Mouse (Mus musculus) thymus, postnatal 0 days (tissue): Measurements from ENCODE around the gene Ppp1ca. TPM values are rescaled to one million over a fixed set of nuclear protein-coding genes. Genes with fewer than 3 reads are reported as not detected.

Source experiments
- DNase-seq: peaks from one replicate; pipeline ENCODE4 v3.0.0-alpha.2; 2015; ENCODE audit warnings: low spot score
- polyA plus RNA-seq: library from polyadenylated mRNA; unstranded; fragments of >200 nt; fragmentation: Nextera tagmentation; extraction: Ambion mirVana; gene quantifications from 2 replicates; pipeline ENCODE4 v1.2.1, GENCODE M21; 2015

Ppp1ca gene
- polyA plus RNA-seq, 1 experiment from 2014 or later, result 995 TPM

DNA sequence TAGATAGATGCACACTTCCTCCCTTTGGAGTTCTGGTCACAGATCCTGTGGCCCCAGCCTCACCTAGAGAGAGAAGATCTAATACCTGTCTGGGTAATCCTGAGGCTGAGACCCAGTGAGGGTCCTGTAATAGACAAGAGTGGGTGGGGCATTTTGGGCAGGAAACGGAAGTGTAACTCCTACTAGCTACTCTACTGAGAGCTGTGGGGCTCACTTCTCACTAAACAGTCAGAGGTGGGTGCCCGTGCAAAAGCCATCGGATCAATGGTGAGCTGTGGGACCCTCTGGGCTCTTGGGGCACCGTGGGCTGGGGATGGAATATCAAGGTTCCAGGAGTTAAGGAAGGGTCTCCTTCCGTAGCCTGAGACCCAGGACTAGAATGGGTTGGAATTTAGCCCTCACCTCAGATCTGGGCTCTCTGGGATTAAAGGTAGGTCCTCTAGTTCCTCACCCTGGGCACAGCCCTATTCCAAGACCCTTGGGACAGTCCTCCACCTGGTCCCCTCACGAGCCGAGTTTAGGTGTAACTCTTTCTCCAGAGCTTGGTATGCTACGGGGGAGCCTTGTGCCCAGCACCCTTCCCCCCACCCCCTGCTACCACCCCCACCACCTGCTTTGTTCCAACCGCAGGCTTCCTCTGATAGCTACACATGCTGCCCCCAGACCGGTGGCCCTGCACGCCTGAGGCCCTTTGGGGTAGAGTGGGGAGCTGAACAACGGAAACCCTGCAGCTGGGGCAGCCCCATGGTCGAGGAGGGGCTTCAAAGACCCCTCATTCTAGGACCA, 37.2 kb upstream of the Ppp1ca start:
- DNase-seq, result peak; percentile 86

DNA sequence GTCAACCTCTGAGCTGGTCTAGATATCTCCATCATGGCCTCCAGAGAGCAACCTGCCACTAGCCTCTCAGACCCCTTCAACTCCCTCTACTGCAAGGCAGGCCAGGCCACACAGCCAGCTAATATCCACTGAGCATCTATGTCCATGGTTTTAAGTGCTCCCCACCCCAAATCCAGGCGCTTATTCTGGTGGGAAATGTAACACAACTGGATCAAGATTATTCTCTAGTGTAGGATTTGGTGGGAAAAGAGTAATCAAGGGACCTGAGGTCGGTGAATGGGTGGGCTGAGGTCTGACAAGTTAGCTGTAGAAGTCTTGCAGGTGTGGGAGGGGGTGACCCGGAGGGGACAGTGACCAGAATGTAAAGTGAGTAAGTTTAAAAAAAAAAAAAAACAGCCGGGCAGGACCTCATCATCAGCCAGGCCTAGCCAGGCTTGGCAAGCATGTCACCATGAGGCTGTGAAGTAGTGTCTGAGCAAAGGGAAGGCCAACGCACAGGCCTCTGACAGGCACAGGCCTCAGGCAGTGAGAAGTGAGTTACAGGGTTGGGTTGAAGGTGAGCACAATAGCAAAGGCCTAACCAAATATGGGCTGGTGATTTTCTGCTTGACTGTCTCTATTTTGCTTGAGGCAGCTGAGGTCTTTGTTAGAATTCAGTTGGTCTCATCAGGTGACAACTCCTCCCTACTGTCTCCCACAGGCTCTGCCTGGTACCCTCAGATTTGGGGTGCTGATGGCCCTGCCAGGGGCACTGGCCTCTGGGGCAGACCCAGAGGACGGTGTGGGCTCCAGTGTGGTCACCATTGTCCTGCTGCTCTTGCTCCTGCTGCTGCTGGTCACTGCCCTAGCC, 36.4 kb upstream of the Ppp1ca start:
- DNase-seq, result peak; percentile 22

DNA sequence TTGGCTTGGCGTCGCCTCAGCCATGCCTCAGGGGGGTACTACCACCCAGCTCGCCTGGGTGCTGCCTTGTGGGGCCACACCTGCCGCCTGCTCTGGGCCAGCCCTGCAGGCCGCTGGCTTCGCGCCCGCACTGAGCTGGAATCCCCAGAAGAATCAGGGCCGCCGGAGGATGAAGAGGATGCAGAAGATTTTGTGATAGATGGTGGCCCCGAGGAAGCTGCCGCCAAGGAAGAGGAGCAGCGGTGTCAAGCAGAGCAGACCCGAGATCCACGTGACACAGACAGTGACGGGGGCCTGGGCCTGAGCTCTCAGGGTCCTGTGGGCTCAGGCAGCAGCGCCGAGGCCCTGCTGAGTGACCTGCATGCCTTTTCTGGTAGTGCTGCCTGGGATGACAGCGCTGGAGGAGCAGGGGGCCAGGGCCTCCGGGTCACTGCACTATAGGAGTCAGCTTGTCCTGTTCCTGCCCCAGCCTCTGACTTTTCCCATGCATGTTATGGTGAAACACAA, 35.7 kb upstream of the Ppp1ca start:
- no peak for DNase-seq

DNA sequence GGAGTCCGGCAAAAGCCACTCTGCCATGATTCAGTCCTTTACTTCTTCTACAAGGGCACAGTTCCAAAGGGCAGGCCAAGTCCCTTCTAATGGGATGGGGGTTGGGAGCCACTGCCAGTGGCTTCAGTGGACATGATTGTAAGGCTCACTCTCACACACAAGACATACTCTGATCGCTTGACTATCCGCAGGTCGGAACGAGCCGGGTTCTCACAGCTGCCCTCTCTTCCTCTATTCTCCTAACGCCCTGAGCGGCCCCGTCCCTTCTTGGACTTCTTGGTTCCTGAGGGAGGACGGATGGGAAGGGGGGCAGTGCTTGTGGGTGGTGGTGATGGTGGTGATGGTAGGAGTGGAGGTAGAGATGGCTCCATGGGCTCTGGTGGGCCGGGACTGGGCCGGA, 35.1 kb upstream of the Ppp1ca start:
- no peak for DNase-seq

DNA sequence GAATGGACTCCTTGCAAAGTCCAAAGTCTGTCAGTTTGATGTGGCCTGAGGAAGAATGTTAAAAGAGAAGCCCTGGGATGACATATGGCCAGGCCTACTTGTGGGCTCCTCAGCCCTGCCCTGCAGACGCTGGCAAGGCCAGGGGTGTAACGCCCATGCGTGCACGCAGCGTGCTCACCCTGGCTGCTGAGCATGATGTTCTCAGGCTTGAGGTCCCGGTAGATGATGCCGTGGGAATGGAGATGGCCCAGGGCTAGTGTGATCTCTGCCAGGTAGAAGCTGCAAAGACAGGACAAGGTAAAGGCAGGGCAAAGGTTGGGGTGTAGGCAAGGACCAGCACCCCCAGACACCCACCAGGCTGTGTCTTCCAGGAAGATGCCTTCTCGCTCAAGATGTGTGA, 32.8 kb upstream of the Ppp1ca start:
- no peak for DNase-seq

DNA sequence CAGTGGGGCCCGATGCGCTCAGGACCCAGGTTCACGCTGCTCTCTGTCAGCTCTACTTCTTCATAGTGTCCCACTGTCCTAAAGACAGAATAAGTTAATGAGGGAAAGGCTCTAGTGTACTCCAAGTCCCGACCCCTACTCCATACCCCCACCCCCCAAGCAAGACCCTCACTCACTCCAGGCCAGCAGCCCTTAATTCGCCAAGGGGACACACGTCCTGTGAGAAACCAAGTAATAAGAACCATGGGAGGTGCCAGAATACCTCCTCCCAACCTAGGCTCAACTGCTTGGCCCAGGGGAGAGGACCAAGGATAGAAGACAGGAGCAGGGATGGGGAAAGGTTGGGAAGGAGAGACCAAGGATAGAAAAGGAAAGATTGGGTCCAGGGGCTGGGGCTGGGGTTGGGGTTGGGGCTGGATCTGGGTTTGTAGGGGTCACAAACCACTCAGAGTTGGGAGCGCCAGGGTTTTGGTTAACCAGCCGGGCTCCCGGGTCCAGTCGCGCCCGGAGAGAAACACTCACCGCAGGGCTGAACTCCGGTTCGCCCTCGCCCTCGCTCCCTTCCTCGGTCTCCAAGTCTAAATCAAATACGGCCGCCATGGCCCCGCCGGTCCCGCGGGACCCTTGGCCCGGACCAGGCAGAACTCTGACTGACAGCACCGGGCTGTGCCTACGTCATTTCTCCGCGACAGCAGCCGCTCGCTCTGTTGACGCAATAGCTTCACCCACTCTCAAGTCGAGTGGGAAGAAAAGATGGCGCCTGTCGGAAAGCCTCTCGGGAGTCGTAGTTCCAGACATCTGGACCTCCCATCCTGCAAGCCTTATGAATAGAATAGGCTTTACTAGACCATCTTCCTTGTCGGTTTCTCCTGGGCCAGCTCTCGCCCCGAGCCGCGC, 29.0 kb upstream of the Ppp1ca start, which contains the start of gene Rps6kb2:
Gene Rps6kb2 (minus strand): TSS at position 709 of the 897 bp plus-strand sequence.
- peak; percentile 95 for DNase-seq

DNA sequence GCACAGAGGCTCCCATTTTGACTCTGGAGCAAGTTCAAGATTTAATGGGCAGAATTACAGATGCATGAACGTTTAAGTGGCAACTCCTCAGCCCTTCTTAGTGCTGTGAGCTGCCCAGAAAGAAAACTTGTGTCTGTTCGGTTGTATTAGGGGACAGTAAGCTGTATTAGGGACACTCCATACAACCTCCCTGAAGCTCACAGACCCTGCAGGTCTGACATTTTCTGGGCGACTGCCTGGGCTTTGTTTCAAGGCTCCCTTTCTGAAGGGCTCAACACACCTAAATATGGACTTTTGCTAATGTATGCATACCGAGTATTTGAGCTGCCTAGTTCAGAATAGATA, 28.4 kb upstream of the Ppp1ca start:
- DNase-seq, result no peak

DNA sequence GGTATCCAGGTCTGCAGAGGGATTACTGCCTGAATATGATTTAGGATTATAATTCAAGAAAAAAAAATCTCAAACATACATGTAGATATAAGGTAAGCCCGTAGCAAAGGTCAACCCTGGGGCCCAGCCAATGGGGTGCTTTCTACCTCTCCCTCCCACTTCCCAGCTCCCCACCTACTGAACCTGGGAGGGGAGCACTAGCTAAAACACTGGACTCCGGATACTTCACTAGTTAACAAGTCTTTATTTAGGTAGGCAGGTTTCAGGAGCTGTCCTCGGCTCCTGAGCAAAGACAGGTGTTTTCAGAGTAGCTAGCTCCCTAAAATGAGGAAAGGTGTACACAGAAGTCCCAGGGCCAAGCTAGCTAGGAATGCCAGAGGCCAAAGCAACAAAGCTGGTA, 27.8 kb upstream of the Ppp1ca start:
- no peak for DNase-seq

DNA sequence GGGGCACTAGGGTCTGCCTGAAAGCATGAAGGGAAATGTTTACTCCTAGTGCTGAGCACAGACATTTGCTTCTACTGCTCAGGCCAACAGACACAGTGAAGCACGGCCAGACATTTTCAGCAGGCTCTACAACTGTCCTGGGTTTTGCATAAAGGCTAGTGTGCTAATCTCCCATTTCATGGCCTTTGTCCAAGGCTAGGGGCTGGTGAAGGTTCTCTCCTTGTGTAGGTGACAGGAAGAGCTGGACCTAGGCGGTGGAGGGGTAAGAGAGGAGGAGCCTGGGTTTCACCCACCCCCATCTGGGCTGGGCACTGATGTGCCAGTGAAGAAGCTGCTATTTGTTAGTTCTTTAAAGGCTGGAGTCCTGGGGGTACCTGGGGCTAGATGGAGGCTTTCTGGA, 27.1 kb upstream of the Ppp1ca start:
- no peak for DNase-seq

DNA sequence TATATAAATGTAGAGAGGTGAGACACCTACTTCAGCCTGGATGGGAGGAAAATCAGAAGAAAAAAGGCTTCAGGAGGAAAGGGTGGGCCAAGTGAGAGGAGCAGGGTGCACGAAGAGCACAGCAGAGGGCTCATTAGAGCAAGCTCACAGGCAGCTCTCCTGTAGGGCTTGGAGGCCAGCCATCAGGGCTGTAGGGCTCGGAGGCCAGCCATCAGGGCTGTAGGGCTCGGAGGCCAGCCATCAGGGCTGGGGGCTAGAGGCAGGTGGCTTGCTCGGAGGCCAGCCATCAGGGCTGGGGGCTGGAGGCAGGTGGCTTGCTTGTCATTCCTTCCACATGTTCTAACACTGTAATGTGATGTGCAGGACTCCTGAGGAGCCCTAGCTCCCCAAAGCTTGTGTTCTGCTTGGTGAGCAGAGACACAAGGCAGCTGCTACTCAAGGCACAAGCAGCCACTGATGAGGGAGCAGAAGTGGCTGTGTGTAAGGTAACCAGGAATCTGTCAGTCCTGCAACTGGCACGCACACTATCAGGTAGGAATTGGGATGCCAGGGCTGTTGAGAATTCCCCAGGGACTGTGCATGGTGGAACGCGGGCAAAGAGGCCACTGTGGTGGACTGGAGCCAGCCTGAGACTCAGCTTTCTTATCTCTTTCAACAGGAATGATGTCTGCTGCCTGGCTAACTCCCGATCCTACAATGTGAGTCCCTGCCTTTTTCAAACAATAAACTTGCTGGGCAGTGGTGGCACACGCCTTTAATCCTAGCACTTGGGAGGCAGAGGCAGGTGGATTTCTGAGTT, 25.0 kb upstream of the Ppp1ca start:
- DNase-seq, result no peak

DNA sequence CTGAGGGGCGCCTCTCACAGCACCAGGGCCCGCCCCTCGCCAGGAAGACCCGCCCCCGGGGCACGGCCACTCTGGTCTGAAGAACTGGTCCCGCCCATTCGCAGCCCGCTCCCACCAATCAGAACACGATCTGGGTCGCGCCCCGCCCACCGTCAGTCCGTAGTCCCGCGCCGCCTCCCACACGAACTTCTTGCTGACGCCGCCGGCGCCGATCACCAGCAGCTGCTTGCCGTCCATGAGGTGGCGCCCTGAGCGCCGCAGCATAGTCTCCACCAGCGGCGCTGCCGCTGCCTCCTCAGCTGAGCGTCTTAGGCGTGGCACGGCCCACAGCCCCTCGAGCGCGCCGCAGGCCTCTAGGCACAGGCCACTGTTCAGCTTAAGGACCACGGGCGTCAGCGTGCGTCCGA, 22.5 kb upstream of the Ppp1ca start:
- DNase-seq, result peak; percentile 99

DNA sequence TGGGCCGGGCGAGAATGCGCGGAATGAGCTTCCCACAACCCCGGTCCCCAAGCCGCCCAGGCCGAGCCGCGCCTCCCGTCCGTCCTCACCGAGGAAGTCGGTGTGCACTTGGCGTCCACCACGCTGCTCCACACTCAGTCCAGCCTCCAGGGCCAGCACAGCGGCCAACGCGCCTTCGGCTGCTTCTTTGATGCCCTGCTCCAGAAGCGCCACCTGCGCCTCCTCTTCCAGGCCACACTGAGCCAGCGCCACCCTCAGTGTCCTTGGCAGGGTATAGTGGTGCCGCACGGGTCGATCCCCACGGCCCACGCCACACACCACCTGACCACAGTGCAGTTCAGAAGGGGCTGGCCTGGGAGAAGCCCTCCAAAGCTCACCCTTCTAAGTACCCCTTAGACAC, 22.1 kb upstream of the Ppp1ca start:
- no peak for DNase-seq

DNA sequence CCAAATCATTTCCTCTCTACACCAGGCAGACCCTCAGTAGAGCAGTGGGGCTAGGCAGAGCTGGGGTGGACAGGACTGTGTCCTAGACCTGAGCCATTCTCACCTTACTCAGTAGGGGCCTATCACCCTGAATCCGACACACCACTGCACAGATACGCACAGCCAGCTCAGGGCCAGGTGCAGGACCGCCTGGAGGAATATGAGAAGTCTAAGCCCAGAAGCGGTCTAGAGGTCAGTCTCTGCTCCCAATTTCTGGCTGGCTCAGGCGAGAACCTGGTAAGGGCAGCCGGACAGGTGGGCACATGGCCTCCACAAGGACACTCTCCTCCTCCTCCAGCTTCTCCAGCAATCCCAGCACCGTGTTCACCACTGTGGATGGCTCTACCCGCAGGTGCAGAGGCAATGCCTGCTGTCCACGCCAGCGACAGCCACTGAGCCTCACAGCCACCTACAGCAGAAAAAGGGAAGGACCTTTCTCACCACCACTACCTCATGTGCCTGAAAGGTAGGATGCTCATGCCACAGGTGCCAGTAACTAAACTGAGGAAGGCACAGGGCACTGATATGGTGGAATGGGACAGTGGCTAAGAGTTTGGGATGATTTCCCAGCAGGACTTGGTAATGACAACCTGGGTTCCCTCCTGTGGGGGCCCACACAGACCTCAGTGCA, 21.0 kb upstream of the Ppp1ca start:
- DNase-seq, result no peak

DNA sequence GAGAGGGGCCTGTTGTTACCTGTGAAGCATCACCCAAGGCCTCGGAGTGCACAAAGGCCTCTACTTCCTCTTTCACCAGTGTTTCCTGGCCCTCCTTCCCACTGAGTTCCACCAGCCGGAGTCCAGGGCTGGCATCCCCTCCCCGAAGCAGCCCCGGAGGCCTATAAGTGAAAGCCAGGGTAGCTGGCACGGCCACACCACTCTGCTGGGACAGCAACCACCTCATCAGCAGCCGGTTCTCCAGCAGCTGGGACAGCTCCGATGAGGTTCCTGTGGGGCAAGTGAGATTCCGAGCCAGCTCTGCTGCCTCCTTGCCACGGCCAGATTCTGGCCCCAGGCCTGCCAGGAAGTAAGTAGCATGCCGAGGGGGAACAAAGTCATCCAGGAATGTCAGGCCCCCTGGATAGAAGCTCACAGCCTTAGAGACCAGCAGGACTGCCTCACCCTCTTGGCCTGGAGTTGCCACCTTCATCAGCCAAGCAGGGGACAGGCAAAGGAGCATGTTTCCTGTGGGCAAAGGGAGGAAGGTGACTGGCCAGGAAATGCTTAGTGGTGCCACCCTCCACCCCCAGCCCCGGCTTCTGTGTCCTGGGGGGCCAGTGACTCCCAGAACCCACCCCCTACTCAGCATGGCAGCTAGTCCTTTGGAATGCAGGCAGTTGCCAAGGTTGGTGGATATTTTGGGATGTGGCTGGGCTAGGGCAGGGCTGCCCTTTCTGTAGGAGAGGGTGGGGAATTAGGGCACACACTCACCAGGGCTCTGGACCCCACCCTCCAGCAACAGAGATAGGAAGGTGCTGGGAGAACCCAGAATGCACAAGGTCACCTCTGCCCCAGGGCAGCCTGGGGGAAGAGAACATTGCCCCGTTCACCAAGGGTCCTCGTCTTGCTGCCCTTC, 20.2 kb upstream of the Ppp1ca start:
- DNase-seq, result no peak

DNA sequence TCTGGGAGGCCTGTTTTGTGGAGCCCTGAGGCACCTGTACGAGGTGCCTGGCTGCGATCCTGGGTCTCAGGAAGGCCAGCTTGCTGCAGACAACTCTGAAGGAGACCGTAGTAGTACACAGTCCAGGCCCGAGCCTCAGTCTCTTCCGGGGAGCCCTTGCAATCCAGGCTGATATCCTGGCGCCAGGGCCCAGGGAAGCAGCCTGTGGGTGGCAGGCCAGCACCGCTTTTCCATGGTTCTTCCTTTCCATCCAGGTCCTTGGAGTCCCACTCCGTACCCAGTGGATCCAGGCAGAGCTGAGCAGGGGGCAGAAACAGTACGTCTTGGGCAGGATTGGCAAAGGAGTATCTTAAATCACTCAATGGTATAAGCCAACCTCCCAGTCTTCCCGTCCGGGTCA, 18.9 kb upstream of the Ppp1ca start:
- DNase-seq, result no peak

DNA sequence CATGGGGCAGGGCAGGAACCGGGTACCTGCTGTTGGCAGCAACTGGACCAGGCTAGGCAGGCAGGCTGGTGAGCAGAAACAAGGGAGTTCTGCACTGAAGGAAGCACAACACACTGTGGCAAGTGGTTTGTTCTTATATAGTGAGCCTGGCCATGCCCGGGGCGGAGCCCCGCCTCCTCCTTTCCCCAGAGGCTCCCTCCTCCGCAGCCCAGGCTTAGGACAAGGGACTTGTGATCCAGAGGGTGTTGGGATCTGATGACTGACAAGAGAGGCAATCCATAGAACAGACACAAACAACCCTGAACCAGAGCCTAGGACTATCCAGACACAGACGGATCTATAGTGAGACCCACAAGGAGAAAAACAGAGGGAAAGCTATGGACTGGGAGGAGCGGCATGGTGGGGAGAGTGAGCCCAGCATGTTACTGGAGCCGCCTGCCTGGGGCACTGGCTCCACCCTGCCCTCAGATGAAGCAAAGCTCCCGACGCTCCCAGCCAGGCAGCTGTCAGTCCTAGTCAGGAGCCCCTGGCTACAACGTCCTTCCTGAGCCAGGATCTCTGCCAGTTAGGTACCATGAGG, 16.4 kb upstream of the Ppp1ca start, which contains the start of gene Carns1:
Gene Carns1 (minus strand): TSS at position 112 of the 580 bp plus-strand sequence.
- DNase-seq, result no peak

DNA sequence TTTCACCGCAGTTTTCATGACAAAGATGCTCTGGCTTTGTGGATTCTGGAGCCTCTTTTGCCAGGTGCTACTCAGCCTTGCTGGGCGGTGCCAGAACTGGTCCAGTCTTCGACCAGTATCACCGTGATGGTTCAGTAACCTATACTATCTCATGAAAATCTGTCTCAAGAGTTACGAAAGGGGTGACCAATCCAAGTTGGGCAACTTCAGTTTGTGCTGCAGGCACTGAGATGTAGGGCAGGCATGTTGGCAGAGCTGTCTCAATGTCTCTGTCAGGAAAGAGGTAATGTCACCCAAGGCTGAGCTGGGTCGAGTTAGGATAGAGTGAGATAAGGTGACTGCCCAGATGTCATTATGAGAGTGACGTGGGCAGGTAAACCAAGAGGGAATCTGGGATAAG, 11.5 kb upstream of the Ppp1ca start:
- DNase-seq, result no peak

DNA sequence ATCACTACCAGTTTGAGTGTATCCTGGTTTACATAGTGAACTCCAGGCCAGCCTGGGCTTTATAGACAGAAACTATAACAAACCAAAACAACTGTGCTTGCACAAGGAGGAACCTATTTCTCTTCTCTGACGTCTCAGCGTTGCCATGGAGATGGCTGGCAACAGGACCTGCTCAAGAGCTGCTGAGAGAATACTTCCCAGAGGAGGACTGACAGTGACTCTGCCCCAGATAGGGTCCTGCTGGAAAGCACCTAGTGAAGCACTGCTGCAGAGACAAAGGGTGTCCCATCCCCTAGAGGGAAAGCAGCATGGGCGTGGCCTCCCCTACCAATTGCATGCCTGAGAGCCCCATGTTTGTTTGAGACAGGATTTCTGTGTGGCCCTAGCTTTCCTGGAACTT, 10.0 kb upstream of the Ppp1ca start:
- DNase-seq, result no peak

DNA sequence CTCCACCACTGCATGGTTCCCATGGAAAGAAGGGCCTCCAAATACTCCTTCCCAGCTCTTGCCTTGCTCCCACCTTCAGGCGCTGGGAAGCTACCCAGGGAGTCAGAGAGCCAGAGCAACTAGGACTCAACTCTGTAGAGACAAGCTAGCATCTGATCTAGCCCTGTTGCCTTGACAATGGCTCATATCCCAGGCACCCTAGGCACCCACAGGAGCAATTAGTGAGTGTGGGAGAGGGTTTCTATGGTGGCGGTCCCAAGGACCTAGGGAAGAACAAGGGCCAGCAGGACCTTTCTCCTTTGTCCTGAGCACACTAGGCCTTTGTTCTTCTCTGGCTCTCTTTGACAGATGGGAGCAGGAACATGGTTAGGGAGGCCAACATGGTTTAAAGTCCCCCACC, 8.2 kb upstream of the Ppp1ca start:
- no peak for DNase-seq
